Mouse (Mus musculus): ENCODE measurements around the gene Pik3r1.

GRCm38 (mm10) chr13:101692866-101693691 is 74.9 kb downstream of the Pik3r1 start:
- TF ChIP-seq CTCF (IDR thresholded peaks at IDR 0.05; ENCODE audit: low read depth) (no peak), EP300 (IDR thresholded peaks at IDR 0.05; ENCODE audit: low read depth) (no peak)

All from heart, postnatal 0 days (tissue).